Mouse (Mus musculus) myocyte (in vitro differentiated cells): ENCODE measurements around the gene Ankle2. TPM values are rescaled to one million over a fixed set of nuclear protein-coding genes. Genes with fewer than 3 reads are reported as not detected.

Experiments
- H3K27me3 ChIP-seq: one replicate; pipeline ENCODE4 v1.6.1; 2011; ENCODE audit not compliant: control insufficient read depth, insufficient read depth, insufficient read length
- H3K36me3 ChIP-seq: one replicate; pipeline ENCODE4 v1.6.1; 2011; ENCODE audit not compliant: control insufficient read depth, insufficient read depth
- H3K4me2 ChIP-seq: one replicate; pipeline ENCODE4 v1.6.1; 2011; ENCODE audit warnings: low read depth, control low read depth
- H3K4me3 ChIP-seq: one replicate; pipeline ENCODE4 v1.5.1; 2011; ENCODE audit warnings: mild to moderate bottlenecking, control low read depth, moderate library complexity
- H3K79me2 ChIP-seq: one replicate; pipeline ENCODE4 v1.6.1; 2011; ENCODE audit not compliant: control insufficient read depth, insufficient read depth
- H3ac ChIP-seq: one replicate; pipeline ENCODE4 v1.6.1; 2011; ENCODE audit not compliant: control insufficient read depth, insufficient read length
- CEBPB ChIP-seq: IDR thresholded peaks from 2 replicates; pipeline ENCODE4 v1.6.1; 2011; ENCODE audit warnings: mild to moderate bottlenecking, moderate library complexity; ENCODE audit not compliant: poor library complexity, insufficient read depth, severe bottlenecking
- E2F4 ChIP-seq: IDR thresholded peaks from one replicate; pipeline ENCODE4 v1.6.1; 2011; ENCODE audit warnings: mild to moderate bottlenecking, control low read depth, moderate library complexity; ENCODE audit not compliant: insufficient read depth
- MAX ChIP-seq: IDR thresholded peaks from one replicate; pipeline ENCODE4 v1.6.1; 2011; ENCODE audit warnings: low read depth, mild to moderate bottlenecking, control low read depth
- MYOD1 ChIP-seq, 3 experiments: IDR thresholded peaks; one replicate each; pipeline ENCODE4 v1.6.1; 2011; ENCODE audit warnings: control low read depth in 2 of 3, low read depth in 2 of 3, mild to moderate bottlenecking in 2 of 3, moderate library complexity in 1 of 3; ENCODE audit not compliant: insufficient read length in 2 of 3, control insufficient read depth in 1 of 3
- MYOG ChIP-seq, 3 experiments: IDR thresholded peaks; one replicate each; pipeline ENCODE4 v1.6.1; 2011; ENCODE audit warnings: control low read depth in 2 of 3, low read depth in 2 of 3, mild to moderate bottlenecking in 2 of 3; ENCODE audit not compliant: insufficient read length in 2 of 3, control insufficient read depth in 1 of 3, insufficient read depth in 1 of 3
- POLR2A ChIP-seq: IDR thresholded peaks from one replicate; pipeline ENCODE4 v1.6.1; 2011; ENCODE audit warnings: low read depth, mild to moderate bottlenecking, control low read depth, moderate library complexity; ENCODE audit not compliant: insufficient read length
- POLR2AphosphoS2 ChIP-seq: IDR thresholded peaks from one replicate; pipeline ENCODE4 v1.6.1; 2011; ENCODE audit warnings: low read depth, control low read depth; ENCODE audit not compliant: insufficient read length
- REST ChIP-seq: IDR thresholded peaks from one replicate; pipeline ENCODE4 v1.6.1; 2011; ENCODE audit warnings: mild to moderate bottlenecking, control low read depth, moderate library complexity; ENCODE audit not compliant: insufficient read depth, insufficient read length
- SRF ChIP-seq: IDR thresholded peaks from one replicate; pipeline ENCODE4 v1.6.1; 2011; ENCODE audit warnings: low read depth; ENCODE audit not compliant: control insufficient read depth, insufficient read length
- TCF12 ChIP-seq: IDR thresholded peaks from one replicate; pipeline ENCODE4 v1.6.1; 2011; ENCODE audit warnings: mild to moderate bottlenecking, control low read depth; ENCODE audit not compliant: poor library complexity, insufficient read depth, severe bottlenecking
- TCF3 ChIP-seq: IDR thresholded peaks from one replicate; pipeline ENCODE4 v1.6.1; 2011; ENCODE audit warnings: low read depth, control low read depth; ENCODE audit not compliant: insufficient read length
- USF1 ChIP-seq: IDR thresholded peaks from one replicate; pipeline ENCODE4 v1.6.1; 2011; ENCODE audit warnings: low read depth, mild to moderate bottlenecking, control low read depth, moderate library complexity
- polyA plus RNA-seq: library from polyadenylated mRNA; unstranded; fragments of >200 nt; fragmentation: generic; extraction: Trizol; gene quantifications from one replicate; pipeline ENCODE4 v1.2.1, GENCODE M21; 2012; ENCODE audit warnings: missing spikeins

The Ankle2 gene
- polyA plus RNA-seq, 1 experiment: 12.0 TPM

DNA sequence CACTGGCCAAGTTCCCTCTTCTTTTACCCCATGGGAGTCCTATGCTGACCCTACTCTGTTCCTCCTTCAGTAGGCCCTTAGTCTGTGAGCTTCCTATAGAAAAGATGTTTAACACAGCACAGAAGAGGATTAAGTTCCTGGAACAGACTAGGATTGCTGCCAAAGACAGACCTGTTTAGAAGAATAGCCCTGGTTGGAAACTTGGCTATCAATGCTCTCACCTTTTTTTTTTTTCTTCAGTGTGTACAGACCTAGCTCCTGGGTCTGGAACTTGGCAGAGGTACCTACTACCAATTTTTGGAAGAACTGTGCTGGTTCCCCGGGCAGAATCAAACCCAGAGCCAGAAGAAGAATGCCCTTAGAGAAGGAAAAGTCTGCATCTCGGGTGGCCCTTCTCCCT lies 45.6 kb downstream of the Ankle2 start:
- H3K79me2 ChIP-seq: no peaks in the 10 kb centered on the region
- H3K36me3 ChIP-seq: no peaks in the 10 kb centered on the region
- no peak overlapping the region for H3ac ChIP-seq
- no peak overlapping the region for H3K4me3 ChIP-seq
- TF ChIP-seq MYOD1 (IDR thresholded peaks at IDR 0.05; ENCODE audit: control insufficient read depth in 1 of 3, insufficient read length in 2 of 3, low read depth in 2 of 3) (no peak), POLR2A (no peak), MAX (no peak), POLR2AphosphoS2 (no peak), USF1 (no peak), E2F4 (no peak), REST (no peak), TCF3 (no peak), CEBPB (no peak)
- H3K4me2 ChIP-seq: no peak overlapping the region
- no peaks in the 10 kb centered on the region for H3K27me3 ChIP-seq

- no peaks in the 10 kb centered on the region for H3K36me3 ChIP-seq
- H3ac ChIP-seq: no peak overlapping the region
- no peak for TF ChIP-seq E2F4
- TF ChIP-seq MYOD1 (IDR thresholded peaks at IDR 0.05; ENCODE audit: control insufficient read depth in 1 of 3, insufficient read length in 2 of 3, low read depth in 2 of 3): no peak
- TF ChIP-seq TCF12: no peak
- TF ChIP-seq MAX: no peak
- no peak for TF ChIP-seq SRF
- TF ChIP-seq CEBPB: no peak
- TF ChIP-seq TCF3: no peak
- H3K4me3 ChIP-seq: no peak overlapping the region
- H3K79me2 ChIP-seq: no peaks in the 10 kb centered on the region
- H3K27me3 ChIP-seq: no peaks in the 10 kb centered on the region
- H3K4me2 ChIP-seq: no peak overlapping the region
Measured at GRCm38 (mm10) chr5:110276910-110277309, 46.1 kb downstream of the Ankle2 start.

GRCm38 (mm10) chr5:110281984-110282383 lies 51.2 kb downstream of the Ankle2 start:
- H3K27me3 ChIP-seq: no peaks in the 10 kb centered on the region
- no peaks in the 10 kb centered on the region for H3K79me2 ChIP-seq
- TF ChIP-seq REST (no peak), E2F4 (no peak), POLR2A (no peak), TCF12 (no peak), SRF (no peak), POLR2AphosphoS2 (no peak), MYOG (IDR thresholded peaks at IDR 0.05; ENCODE audit: control insufficient read depth in 1 of 3, insufficient read depth in 1 of 3, insufficient read length in 2 of 3, low read depth in 2 of 3) (no peak), TCF3 (no peak), MAX (no peak), USF1 (no peak), CEBPB (no peak), MYOD1 (IDR thresholded peaks at IDR 0.05; ENCODE audit: control insufficient read depth in 1 of 3, insufficient read length in 2 of 3, low read depth in 2 of 3) (no peak)
- no peak overlapping the region for H3K4me3 ChIP-seq
- no peaks in the 10 kb centered on the region for H3K36me3 ChIP-seq
- H3ac ChIP-seq: no peak overlapping the region
- H3K4me2 ChIP-seq: no peak overlapping the region

GRCm38 (mm10) chr5:110284536-110284935 lies 53.7 kb downstream of the Ankle2 start:
- no peak for TF ChIP-seq CEBPB
- no peak for TF ChIP-seq MYOD1 (IDR thresholded peaks at IDR 0.05; ENCODE audit: control insufficient read depth in 1 of 3, insufficient read length in 2 of 3, low read depth in 2 of 3)
- TF ChIP-seq USF1: no peak
- TF ChIP-seq MAX: no peak
- TF ChIP-seq POLR2A: no peak
- TF ChIP-seq MYOG (IDR thresholded peaks at IDR 0.05; ENCODE audit: control insufficient read depth in 1 of 3, insufficient read depth in 1 of 3, insufficient read length in 2 of 3, low read depth in 2 of 3): no peak
- no peak for TF ChIP-seq TCF12
- TF ChIP-seq TCF3: no peak
- no peak for TF ChIP-seq SRF
- TF ChIP-seq E2F4: no peak
- TF ChIP-seq REST: no peak
- no peak for TF ChIP-seq POLR2AphosphoS2
- peak overlapping the region; percentile 32 for H3K4me3 ChIP-seq
- H3K79me2 ChIP-seq: no peaks in the 10 kb centered on the region
- H3K36me3 ChIP-seq: no peaks in the 10 kb centered on the region
- no peak overlapping the region for H3ac ChIP-seq
- H3K27me3 ChIP-seq: no peaks in the 10 kb centered on the region
- H3K4me2 ChIP-seq: peak overlapping the region; percentile 100

- H3K36me3 ChIP-seq: no peaks in the 10 kb centered on the region
Measured at GRCm38 (mm10) chr5:110285156-110285555, 54.4 kb downstream of the Ankle2 start.

More at GRCm38 (mm10) chr5:110285156-110285555, 54.4 kb downstream of the Ankle2 start:
- H3K27me3 ChIP-seq: no peaks in the 10 kb centered on the region
- H3K4me3 ChIP-seq: peak overlapping the region; percentile 32
- peak overlapping the region; percentile 29 for H3ac ChIP-seq
- peak overlapping the region; percentile 100 for H3K4me2 ChIP-seq
- TF ChIP-seq POLR2AphosphoS2 (no peak), E2F4 (no peak), MAX (no peak), REST (no peak), USF1 (no peak), SRF (no peak), MYOG (IDR thresholded peaks at IDR 0.05; ENCODE audit: control insufficient read depth in 1 of 3, insufficient read depth in 1 of 3, insufficient read length in 2 of 3, low read depth in 2 of 3) (no peak), CEBPB (no peak), TCF12 (no peak), TCF3 (no peak), POLR2A (no peak), MYOD1 (IDR thresholded peaks at IDR 0.05; ENCODE audit: control insufficient read depth in 1 of 3, insufficient read length in 2 of 3, low read depth in 2 of 3) (no peak)
- H3K79me2 ChIP-seq: no peaks in the 10 kb centered on the region
